Mouse (Mus musculus): ENCODE results near the gene Fundc2. TPM values are rescaled to one million over a fixed set of nuclear protein-coding genes. Genes with fewer than 3 reads are reported as not detected.
A peak's percentile ranks its signal among the peaks of the same experiment; 100 is the strongest.

Gene Fundc2
- polyA plus RNA-seq, 1 experiment = 8.1 TPM

- Histone ChIP-seq H3K4me1 (ENCODE audit: control insufficient read depth, insufficient read depth, low read length) (no peaks in the 10 kb centered on the region), H3K4me3 (replicated peaks; ENCODE audit: extremely low read depth, low read depth, low read length) (peak within 1 kb of the TSS; percentile 67)
- peak; percentile 82 for DNase-seq
- TF ChIP-seq CTCF (IDR thresholded peaks at IDR 0.05; ENCODE audit: insufficient read depth, low read length) (no peak), POLR2A (IDR thresholded peaks at IDR 0.05; ENCODE audit: borderline replicate concordance, extremely low read depth, low read depth, low read length) (peak; percentile 88)
- 20% methylated on average over 52 of the region's 52 CpGs for WGBS
Measured at GRCm38 (mm10) chrX:75415936-75416785, 34.0 kb downstream of the Fundc2 start, which contains the start of the genes Cmc4, Mtcp1 and Brcc3. TSS of gene Cmc4 (minus strand) at chrX:75416584. TSS of gene Mtcp1 (minus strand) at chrX:75416588. TSS of gene Brcc3 (plus strand) at chrX:75416628.

Other genes starting within 250 kb of the Fundc2 start
- gene Smim9, start 218.6 kb upstream of the Fundc2 start, polyA plus RNA-seq (2012; rRNA removed) = not detected in 2 replicates
- 0.34 and 0.54 TPM in 2 replicates for gene F8, start 216 bp downstream of the Fundc2 start, polyA plus RNA-seq (2012; rRNA removed)
- gene Cmc4, start 34.2 kb downstream of the Fundc2 start, polyA plus RNA-seq (2012; rRNA removed) = 2.5 and 4.2 TPM in 2 replicates
- 3.8 and 5.6 TPM in 2 replicates for gene Mtcp1, start 34.2 kb downstream of the Fundc2 start, polyA plus RNA-seq (2012; rRNA removed)
- gene Brcc3, start 34.2 kb downstream of the Fundc2 start, polyA plus RNA-seq (2012; rRNA removed) = 3.8 and 6.1 TPM in 2 replicates
- gene Vbp1, start 131.9 kb downstream of the Fundc2 start, polyA plus RNA-seq (2012; rRNA removed) = 1.7 and 5.0 TPM in 2 replicates
- gene Rab39b, start 195.8 kb downstream of the Fundc2 start, polyA plus RNA-seq (2012; rRNA removed) = 0.16 and 0.20 TPM in 2 replicates

Measured in lung, adult 2 months (tissue).